Mouse (Mus musculus) thymus, adult 2 months (tissue): Measurements from ENCODE around the gene 9430038I01Rik. TPM values are rescaled to one million over a fixed set of nuclear protein-coding genes. Genes with fewer than 3 reads are reported as not detected.

ENCODE experiments used
- DNase-seq: peaks from one replicate; pipeline ENCODE4 v3.0.0; 2021
- H3K27ac ChIP-seq: fragments of 200-500 bp; 2 replicates; pipeline ENCODE4 v1.5.1; 2012; ENCODE audit warnings: low read length, control low read depth; ENCODE audit not compliant: control insufficient read depth, insufficient read depth
- H3K27me3 ChIP-seq: fragments of 200-500 bp; 2 replicates; pipeline ENCODE4 v1.6.1; 2012; ENCODE audit warnings: mild to moderate bottlenecking, low read length, moderate library complexity, mixed read lengths; ENCODE audit not compliant: control insufficient read depth, insufficient read depth
- H3K36me3 ChIP-seq: fragments of 200-500 bp; 2 replicates; pipeline ENCODE4 v1.6.1; 2012; ENCODE audit warnings: mild to moderate bottlenecking, low read length, moderate library complexity; ENCODE audit not compliant: control insufficient read depth, insufficient read depth
- H3K4me1 ChIP-seq: fragments of 200-500 bp; replicated peaks from 2 replicates; pipeline ENCODE4 v1.6.1; 2012; ENCODE audit warnings: low read length; ENCODE audit not compliant: control insufficient read depth, insufficient read depth
- H3K4me3 ChIP-seq: fragments of 200-500 bp; 2 replicates; pipeline ENCODE4 v1.5.1; 2012; ENCODE audit warnings: mild to moderate bottlenecking, low read length, control low read depth, moderate library complexity; ENCODE audit not compliant: control insufficient read depth, insufficient read depth
- CTCF ChIP-seq: fragments of 200-500 bp; IDR thresholded peaks from 2 replicates; pipeline ENCODE4 v1.5.1; 2012; ENCODE audit warnings: mild to moderate bottlenecking, control low read depth, low read length, moderate library complexity, borderline replicate concordance; ENCODE audit not compliant: control insufficient read depth, poor library complexity, insufficient read depth; ENCODE audit errors: extremely low read depth
- POLR2A ChIP-seq: fragments of 200-500 bp; IDR thresholded peaks from 2 replicates; pipeline ENCODE4 v1.6.1; 2012; ENCODE audit warnings: mild to moderate bottlenecking, low read length, control low read depth, moderate library complexity; ENCODE audit not compliant: control insufficient read depth, poor library complexity, insufficient read depth; ENCODE audit errors: extremely low read depth
- whole genome bisulfite sequencing: fragments of 180-500 bp; shearing (Covaris S2); methylation state at CpG from one replicate; pipeline ENCODE4 v1.1.7; 2018; 5-methylcytosine and 5-hydroxymethylcytosine counted together
- polyA plus RNA-seq: library from polyadenylated mRNA; depleted of rRNA; stranded (reverse); fragments of >200 nt; gene quantifications from 2 replicates; pipeline ENCODE4 v1.2.3, GENCODE M21; 2012

9430038I01Rik gene
- polyA plus RNA-seq, 1 experiment, result 7.2 TPM

- peak; percentile 5 for DNase-seq
- Histone ChIP-seq H3K4me1 (peaks cover 11% of the 10 kb centered on the region), H3K4me3 (no peak overlapping the region), H3K27ac (no peak overlapping the region), H3K36me3 (no peaks in the 10 kb centered on the region), H3K27me3 (no peaks in the 10 kb centered on the region)
- WGBS, result 81% methylated on average over 6 of the region's 6 CpGs
- TF ChIP-seq POLR2A, result no peak
- TF ChIP-seq CTCF, result no peak
Observed at GRCm38 (mm10) chr7:137436901-137437300, 26.3 kb upstream of the 9430038I01Rik start.

DNA sequence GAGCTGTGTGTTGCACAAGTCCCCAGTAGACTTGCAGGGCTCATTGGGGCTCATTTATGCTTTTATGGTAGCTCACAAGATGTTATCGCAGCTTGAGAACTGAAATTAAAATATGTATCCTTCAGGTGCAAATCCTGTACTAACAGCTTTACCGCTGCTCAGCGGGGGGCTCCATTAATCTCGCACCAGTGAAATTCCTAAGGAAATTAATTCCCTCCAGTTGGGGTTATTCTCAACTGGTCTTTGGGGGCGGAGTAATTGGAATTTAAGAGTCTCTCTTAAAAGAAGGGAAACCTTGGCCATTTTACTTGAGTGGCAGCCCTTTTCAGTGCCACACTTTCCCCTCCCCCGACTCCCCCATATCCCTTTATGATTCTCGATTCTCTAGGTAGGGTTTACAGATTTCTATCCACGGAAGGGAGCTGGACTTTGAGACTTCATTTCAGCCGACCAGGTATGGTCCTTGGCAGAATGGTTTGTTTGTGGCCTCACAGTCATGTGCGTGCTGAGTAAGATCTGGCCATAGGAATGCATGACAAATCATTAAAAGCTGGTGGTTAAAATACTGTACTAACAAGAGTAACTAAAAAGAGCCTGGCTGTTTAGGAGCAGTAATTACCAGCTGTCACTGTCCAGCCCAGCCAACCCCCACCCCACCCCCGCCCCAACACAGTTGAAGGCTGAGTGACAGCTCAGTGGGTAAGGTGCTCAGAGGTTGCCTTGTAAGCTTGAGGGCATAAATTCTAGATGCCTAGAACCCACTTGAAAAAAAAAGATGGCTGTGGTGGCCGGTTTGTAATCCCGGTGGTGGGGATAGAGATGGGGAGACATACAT is 21.4 kb upstream of the 9430038I01Rik start:
- Histone ChIP-seq H3K27ac (no peak overlapping the region), H3K27me3 (no peaks in the 10 kb centered on the region), H3K36me3 (no peaks in the 10 kb centered on the region), H3K4me3 (no peak overlapping the region), H3K4me1 (no peaks in the 10 kb centered on the region)
- WGBS, result 90% methylated on average over 13 of the region's 13 CpGs
- no peak for TF ChIP-seq CTCF
- no peak for TF ChIP-seq POLR2A
- no peak for DNase-seq

GRCm38 (mm10) chr7:137426693-137427092 is 16.1 kb upstream of the 9430038I01Rik start:
- 56% methylated on average over 4 of the region's 4 CpGs for WGBS
- H3K36me3 ChIP-seq, result no peaks in the 10 kb centered on the region
- no peak overlapping the region for H3K4me3 ChIP-seq
- no peaks in the 10 kb centered on the region for H3K27me3 ChIP-seq
- DNase-seq, result no peak
- no peak overlapping the region for H3K27ac ChIP-seq
- no peaks in the 10 kb centered on the region for H3K4me1 ChIP-seq
- TF ChIP-seq CTCF (no peak), POLR2A (no peak)

DNA sequence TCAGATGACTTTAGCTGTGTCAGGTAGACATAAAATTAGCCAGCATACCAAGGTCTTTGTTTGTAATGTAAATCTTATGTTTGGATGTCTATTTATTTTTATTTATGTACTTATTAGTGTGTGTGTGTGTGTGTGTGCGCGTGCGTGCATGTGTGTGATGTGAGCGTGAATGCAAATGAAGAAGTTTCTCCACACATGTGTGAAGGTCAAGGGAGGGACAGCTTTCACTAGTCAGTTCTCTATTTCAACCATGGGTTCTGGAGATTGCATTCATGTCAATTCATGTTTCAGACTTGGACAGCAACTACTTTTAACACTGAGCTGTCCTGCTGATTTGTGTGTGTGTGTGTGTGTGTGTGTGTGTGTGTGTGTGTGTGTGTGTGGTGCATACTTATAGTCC is 10.7 kb upstream of the 9430038I01Rik start:
- Histone ChIP-seq H3K27me3 (no peaks in the 10 kb centered on the region), H3K27ac (no peak overlapping the region), H3K4me3 (no peak overlapping the region), H3K36me3 (no peaks in the 10 kb centered on the region), H3K4me1 (no peaks in the 10 kb centered on the region)
- no peak for DNase-seq
- no peak for TF ChIP-seq POLR2A
- no peak for TF ChIP-seq CTCF
- 95% methylated on average over 4 of the region's 4 CpGs for WGBS

- H3K27me3 ChIP-seq, result no peaks in the 10 kb centered on the region
- H3K36me3 ChIP-seq, result no peaks in the 10 kb centered on the region
- no peak for DNase-seq
- TF ChIP-seq POLR2A, result no peak
- no peak for TF ChIP-seq CTCF
- H3K4me1 ChIP-seq, result no peaks in the 10 kb centered on the region
- no peak overlapping the region for H3K4me3 ChIP-seq
- no peak overlapping the region for H3K27ac ChIP-seq
- 85% methylated on average over 2 of the region's 2 CpGs for WGBS
Observed at GRCm38 (mm10) chr7:137420550-137420949, 10.0 kb upstream of the 9430038I01Rik start.

- Histone ChIP-seq H3K27ac (no peak overlapping the region), H3K4me1 (peaks cover 5% of the 10 kb centered on the region; the same call in 1 of the 2 replicates), H3K36me3 (no peaks in the 10 kb centered on the region), H3K4me3 (no peak overlapping the region), H3K27me3 (no peaks in the 10 kb centered on the region)
- TF ChIP-seq CTCF, result no peak
- TF ChIP-seq POLR2A, result no peak
- WGBS, result 72% methylated on average over 8 of the region's 8 CpGs
- DNase-seq, result no peak
Observed at GRCm38 (mm10) chr7:137414710-137415109, 4.1 kb upstream of the 9430038I01Rik start.

- TF ChIP-seq CTCF (no peak), POLR2A (no peak)
- 54% methylated on average over 1 of the region's 1 CpGs for WGBS
- H3K4me3 ChIP-seq, result no peak overlapping the region
- DNase-seq, result no peak
- peaks cover 12% of the 10 kb centered on the region; the same call in 1 of the 2 replicates for H3K4me1 ChIP-seq
- H3K27ac ChIP-seq, result no peak overlapping the region
- H3K27me3 ChIP-seq, result no peaks in the 10 kb centered on the region
- H3K36me3 ChIP-seq, result no peaks in the 10 kb centered on the region
Observed at GRCm38 (mm10) chr7:137407428-137408058, 3.0 kb downstream of the 9430038I01Rik start.
